Mouse (Mus musculus) cerebellum, adult 11-12 months (tissue): ENCODE results near the gene Abca8a.

Experiments
- DNase-seq: peaks from one replicate; pipeline ENCODE4 v3.0.0; 2022

The Abca8a gene

DNA sequence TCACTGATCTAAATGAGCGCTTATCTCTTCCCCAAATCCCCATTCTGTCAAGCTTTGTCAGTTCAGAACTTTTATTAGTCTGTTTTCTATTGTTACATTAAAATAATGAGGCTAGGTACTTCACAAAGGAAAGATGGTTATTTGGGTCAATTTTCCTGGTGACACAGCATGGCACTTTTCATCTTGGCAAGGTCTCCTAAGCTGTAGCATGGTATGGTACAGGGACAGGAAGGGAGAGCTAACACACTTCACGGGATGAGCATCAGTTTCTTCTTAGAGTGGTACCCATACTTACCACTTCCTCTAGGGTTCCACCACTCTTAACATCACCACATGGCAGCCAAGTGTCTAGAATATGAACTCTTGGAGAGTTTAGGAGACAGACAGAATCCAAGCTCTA, 113.9 kb downstream of the Abca8a start:
- DNase-seq = peak; percentile 28
